Mouse (Mus musculus): ENCODE results near the gene Rpia.

DNA sequence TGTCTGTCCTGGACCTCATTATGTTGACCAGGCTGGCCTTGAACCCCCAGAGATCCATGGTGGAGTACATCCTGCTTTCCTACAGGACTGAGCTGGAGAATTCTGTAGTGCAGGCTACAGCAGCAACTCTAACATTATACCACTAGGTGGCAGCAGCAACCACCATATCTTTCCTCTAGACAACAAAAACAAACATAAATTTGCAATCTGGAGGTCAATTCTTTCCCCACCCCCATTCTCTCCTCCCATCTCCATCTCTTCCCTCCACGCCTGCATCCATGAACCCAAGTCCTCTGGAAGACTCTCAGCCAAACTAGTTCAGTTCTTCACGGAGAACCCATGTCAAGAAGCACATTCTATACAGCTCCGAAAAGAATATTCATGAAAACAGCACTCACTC lies 12.6 kb upstream of the Rpia start:
- TF ChIP-seq CTCF (IDR thresholded peaks at IDR 0.05; ENCODE audit: low read depth) (peak; percentile 86), EP300 (IDR thresholded peaks at IDR 0.05; ENCODE audit: low read depth) (no peak)

All from liver, embryonic 14.5 days (tissue).